Mouse (Mus musculus): ENCODE data around the gene Ap5z1.

The Ap5z1 gene

GRCm38 (mm10) chr5:142521195-142521866 is 57.6 kb downstream of the Ap5z1 start:
- no peak for DNase-seq (ENCODE audit: low spot score)

- DNase-seq (ENCODE audit: low spot score) = no peak
Measured at GRCm38 (mm10) chr5:142524711-142525464, 61.1 kb downstream of the Ap5z1 start.
